Comparison of ENCODE assay signal across 8 mouse cellular contexts in the genomic region with DNA sequence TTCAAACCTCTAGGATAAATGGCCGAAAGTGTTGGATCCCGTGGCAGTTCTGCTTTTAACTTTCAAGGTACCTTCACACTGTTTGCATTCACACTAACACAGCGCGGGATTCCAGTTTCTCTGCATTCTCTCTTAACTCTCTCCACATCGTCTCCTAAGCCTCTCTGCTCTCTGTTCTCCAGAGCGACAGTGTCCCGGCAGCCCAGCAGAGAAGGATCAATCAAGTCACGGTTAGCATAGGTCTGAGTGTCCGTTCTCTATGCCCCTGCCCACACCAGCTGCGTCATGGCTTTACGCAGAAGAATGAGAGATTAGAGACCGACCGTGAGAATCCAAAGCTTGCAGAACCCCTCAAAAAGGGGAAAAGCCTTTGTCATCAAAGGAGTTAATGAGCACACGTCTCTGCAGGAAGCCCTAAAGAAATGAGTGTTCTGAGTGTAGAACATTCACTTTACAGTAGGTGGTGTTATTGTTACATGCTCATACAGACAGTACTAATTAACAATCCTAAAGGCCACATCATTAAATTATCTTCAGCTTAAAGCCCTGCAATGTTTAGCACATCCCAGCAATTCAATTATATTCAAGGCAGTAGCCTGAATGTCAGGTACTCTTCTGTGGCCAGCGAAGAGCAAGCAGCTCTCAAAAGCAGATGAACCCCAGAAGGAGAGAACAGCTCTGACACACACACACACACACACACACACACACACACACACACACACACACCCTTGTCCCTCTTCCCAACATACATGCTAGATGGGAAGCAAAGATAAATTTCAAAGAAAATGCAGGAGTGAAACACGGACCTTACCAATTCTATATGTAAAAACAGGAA.
DNase-seq lines count a peak whose midpoint lies in the region; ATAC-seq and TF ChIP-seq lines count a peak whose summit lies in the region.
"Had no signal": no experiment of that assay in that cellular context is flagged by ENCODE, and none has a peak within 500 bp of the region (broad histone marks: within the 10 kb centered on the region; RNA-seq: fewer than 3 reads in every experiment).

No protein-coding gene starts in this region.

- no peaks in the 10 kb centered on the region for H3K36me3 ChIP-seq in forebrain, embryonic 12.5 days (replicated peaks)
- H3K36me3 ChIP-seq in intestine, embryonic 15.5 days, result no peaks in the 10 kb centered on the region

- 0 out of 2 replicates have a peak, but pooled peaks have one; percentile 10 for TF ChIP-seq CTCF in olfactory bulb, adult 2 months (IDR thresholded peaks at IDR 0.05; ENCODE audit: insufficient read depth, low read depth, low read length)

- TF ChIP-seq POLR2A in olfactory bulb, adult 2 months (IDR thresholded peaks at IDR 0.05; ENCODE audit: insufficient read depth, low read depth, low read length), result no peak

- DNase-seq in left cerebral cortex, adult 11 months (ENCODE audit: low spot score), result peak; percentile 2
- no peak for DNase-seq in left cerebral cortex, postnatal 36 days (ENCODE audit: low spot score in 2 of 2)
- DNase-seq in thymus, postnatal 10 days (ENCODE audit: low spot score in 2 of 2), result no peak
- DNase-seq in spleen, postnatal 4 days (ENCODE audit: low spot score in 2 of 2), result no peak

- peak overlapping the region; percentile 67 for H3K27ac ChIP-seq in forebrain, embryonic 12.5 days
- H3K27ac ChIP-seq in intestine, embryonic 15.5 days, result no peak overlapping the region
- peak overlapping the region; percentile 82 for H3K27ac ChIP-seq in olfactory bulb, adult 2 months (ENCODE audit: insufficient read depth, low read depth, low read length)
- H3K27ac ChIP-seq: liver, embryonic 14.5 days had no signal

- ATAC-seq in forebrain, embryonic 12.5 days (ENCODE audit: low FRiP score), result peak; percentile 75
- no peak for ATAC-seq in intestine, embryonic 15.5 days

- no peak overlapping the region; the same call in 1 of the 2 replicates for H3K4me3 ChIP-seq in forebrain, embryonic 12.5 days (replicated peaks)
- H3K4me3 ChIP-seq in intestine, embryonic 15.5 days (replicated peaks), result no peak overlapping the region
- H3K4me3 ChIP-seq in olfactory bulb, adult 2 months (ENCODE audit: insufficient read depth, low read depth, low read length), result peak overlapping the region; percentile 12

- H3K9ac ChIP-seq in forebrain, embryonic 12.5 days, result no peak overlapping the region
- no peak overlapping the region for H3K9ac ChIP-seq in intestine, embryonic 15.5 days
- H3K9ac ChIP-seq: liver, embryonic 14.5 days had no signal

- H3K27me3 ChIP-seq in forebrain, embryonic 12.5 days, result peaks cover 6% of the 10 kb centered on the region; the same call in 1 of the 2 replicates
- no peaks in the 10 kb centered on the region for H3K27me3 ChIP-seq in intestine, embryonic 15.5 days (replicated peaks)

- H3K4me2 ChIP-seq in forebrain, embryonic 12.5 days, result peak overlapping the region; percentile 34
- H3K4me2 ChIP-seq in intestine, embryonic 15.5 days (replicated peaks), result peak overlapping the region; percentile 34; the same call in 1 of the 2 replicates

- H3K9me3 ChIP-seq in forebrain, embryonic 12.5 days, result no peaks in the 10 kb centered on the region
- H3K9me3 ChIP-seq in intestine, embryonic 15.5 days, result no peaks in the 10 kb centered on the region

- 22% methylated on average over 16 of the region's 16 CpGs for WGBS in forebrain, embryonic 12.5 days
- 44% methylated on average over 16 of the region's 16 CpGs for WGBS in intestine, embryonic 15.5 days
- 22% methylated on average over 16 of the region's 16 CpGs for WGBS in olfactory bulb, adult 2 months

- intact Hi-C loops in left cerebral cortex, postnatal 36 days (cut with DNase I), result loop anchor here (5.0 kb wide), 1 partner anchor 646 kb away; no protein-coding TSS in a partner anchor

- H3K4me1 ChIP-seq in forebrain, embryonic 12.5 days, result peaks cover 32% of the 10 kb centered on the region
- H3K4me1 ChIP-seq in intestine, embryonic 15.5 days (replicated peaks), result no peaks in the 10 kb centered on the region
- H3K4me1 ChIP-seq in olfactory bulb, adult 2 months (ENCODE audit: control insufficient read depth, insufficient read depth, low read length), result peaks cover 8% of the 10 kb centered on the region; the same call in 1 of the 2 replicates
